Mouse (Mus musculus) liver, adult (tissue): ENCODE data around the gene Efna5.

ENCODE experiments used
- GATA4 ChIP-seq: IDR thresholded peaks from 2 replicates; pipeline ENCODE4 v1.6.1; 2014; ENCODE audit warnings: mild to moderate bottlenecking, low read length; ENCODE audit not compliant: insufficient replicate concordance

Gene Efna5

GRCm38 (mm10) chr17:62608145-62608544, 273.0 kb downstream of the Efna5 start:
- TF ChIP-seq GATA4, result no peak

DNA sequence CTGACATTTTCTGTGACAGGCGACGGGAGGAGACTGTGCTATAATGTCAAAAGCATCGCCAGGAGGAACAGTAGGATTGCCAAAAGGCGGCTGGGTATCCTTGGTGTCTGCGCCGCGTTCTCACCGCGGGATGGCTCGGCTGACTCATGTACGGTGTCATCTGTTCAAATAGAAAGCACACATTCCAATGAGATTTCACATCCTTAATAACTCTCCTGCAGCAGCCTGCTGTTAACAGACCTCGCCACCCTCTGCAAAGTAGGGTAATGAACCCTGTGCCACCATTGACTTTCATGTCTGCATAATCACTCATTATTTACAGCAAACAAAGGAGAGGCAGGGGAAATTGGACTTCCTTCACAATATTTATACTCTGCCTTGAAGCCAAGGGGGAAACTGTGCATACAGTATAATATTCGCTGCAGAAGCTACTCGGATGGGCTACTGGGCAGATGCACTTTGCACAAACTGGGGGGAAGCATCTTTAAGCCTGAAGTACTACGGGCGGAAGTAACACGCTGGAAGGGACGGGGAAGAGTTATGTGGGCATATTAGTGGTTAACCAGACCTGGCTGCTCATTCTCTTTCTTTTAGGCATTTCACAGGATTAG, 273.7 kb downstream of the Efna5 start:
- TF ChIP-seq GATA4, result no peak

GRCm38 (mm10) chr17:62606681-62607080, 274.4 kb downstream of the Efna5 start:
- no peak for TF ChIP-seq GATA4

DNA sequence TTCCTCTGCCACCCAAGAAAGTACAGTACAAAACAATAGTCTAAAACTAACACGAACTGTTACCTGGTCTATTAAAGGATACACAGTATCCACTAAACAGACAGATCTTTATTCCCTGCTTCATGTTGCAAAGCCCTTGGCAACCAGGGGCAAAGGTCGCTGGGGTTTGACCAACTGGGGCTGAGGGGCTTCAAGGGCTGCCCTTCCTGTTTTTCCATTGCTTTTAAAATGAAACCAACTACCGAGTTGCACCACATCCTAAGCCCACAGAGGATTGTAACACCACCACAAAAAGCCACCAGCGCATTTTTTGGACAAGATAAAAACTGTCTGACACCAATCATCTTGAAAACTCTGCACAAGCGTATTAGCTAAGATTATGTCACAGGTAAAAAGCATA, 276.8 kb downstream of the Efna5 start:
- no peak for TF ChIP-seq GATA4

DNA sequence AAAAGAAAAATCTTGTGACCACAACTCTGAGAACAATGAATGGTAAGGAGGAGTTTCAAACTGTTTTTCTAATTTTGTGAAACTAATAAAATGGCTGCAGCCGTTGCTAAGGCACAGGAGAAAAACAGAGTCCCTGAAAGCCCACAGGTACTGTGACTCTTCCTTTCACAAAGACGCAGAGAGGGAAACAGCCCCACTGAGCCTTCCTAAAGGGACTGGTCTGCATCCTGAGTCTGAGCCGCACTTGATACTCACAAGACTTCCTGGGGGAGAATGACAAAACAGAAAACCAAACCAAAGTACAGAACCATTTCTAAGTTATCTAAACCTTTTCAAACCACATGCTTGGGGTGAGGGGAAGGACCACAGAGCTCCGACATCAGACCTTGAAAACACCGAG, 277.5 kb downstream of the Efna5 start:
- TF ChIP-seq GATA4, result no peak

DNA sequence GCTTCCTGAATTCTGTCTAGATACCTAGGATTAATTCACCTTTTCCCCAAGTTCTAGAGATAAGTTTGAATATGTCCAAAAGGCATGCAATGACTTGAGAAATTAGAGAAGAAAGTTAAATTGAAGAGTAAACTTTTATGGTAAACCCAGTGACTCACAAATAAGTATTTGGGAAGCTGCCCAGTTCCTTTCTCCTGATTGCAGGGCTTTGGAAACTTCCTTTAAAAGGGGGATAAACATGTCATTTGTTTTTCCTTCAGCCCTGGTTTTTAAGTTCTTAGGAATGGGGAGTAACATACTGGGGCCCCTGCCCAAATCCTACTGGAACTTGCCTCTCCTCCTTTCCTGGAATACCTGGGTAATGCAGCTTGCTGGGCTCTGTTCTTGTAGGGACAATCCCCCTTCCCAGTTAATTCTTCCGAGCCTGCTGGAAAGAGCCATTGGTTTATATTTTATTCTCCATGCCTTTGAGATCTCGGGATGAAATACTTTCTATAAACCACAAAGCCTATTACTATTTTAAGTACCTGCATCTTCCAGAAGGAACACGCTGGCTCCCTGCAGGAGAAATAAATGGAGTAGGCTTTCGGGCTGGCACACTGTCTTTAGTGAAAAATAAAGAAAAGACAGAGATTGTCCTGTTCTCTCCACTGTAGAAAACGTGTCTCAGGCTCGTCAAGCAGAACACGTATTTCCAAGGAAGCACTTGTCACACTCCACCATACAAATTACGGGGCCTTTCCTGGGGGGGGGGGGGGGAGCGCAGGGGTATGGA, 282.2 kb downstream of the Efna5 start:
- no peak for TF ChIP-seq GATA4

DNA sequence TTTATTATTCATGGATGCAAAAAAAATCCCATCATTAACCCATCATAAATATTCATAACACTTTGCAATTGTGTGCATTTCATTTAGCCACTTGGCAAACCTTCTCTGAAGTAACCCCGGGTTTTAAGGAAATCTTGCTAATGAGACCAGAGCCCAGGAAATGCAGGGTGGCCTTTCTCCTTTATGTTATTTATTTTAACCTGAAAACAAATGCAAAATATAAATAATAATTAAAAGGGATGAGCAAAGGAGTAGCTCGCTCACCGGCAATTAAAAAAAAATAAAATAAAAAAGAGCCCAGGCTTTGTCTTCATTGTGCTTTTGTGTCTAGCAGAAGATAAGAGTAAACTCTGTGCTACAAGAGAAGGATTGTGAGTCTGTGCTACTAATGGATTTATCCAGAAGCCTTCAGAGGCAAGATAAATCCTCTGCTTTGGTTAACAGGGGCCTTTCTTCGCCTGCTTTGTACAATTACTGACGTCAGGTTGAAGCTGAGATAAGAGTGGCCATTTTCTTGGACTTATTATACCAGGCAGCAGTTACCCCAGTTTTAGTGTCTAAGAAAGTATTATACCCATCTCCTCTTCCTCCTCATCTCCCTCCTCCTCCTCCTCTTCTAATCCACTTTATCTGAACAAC, 288.6 kb downstream of the Efna5 start:
- TF ChIP-seq GATA4, result no peak

DNA sequence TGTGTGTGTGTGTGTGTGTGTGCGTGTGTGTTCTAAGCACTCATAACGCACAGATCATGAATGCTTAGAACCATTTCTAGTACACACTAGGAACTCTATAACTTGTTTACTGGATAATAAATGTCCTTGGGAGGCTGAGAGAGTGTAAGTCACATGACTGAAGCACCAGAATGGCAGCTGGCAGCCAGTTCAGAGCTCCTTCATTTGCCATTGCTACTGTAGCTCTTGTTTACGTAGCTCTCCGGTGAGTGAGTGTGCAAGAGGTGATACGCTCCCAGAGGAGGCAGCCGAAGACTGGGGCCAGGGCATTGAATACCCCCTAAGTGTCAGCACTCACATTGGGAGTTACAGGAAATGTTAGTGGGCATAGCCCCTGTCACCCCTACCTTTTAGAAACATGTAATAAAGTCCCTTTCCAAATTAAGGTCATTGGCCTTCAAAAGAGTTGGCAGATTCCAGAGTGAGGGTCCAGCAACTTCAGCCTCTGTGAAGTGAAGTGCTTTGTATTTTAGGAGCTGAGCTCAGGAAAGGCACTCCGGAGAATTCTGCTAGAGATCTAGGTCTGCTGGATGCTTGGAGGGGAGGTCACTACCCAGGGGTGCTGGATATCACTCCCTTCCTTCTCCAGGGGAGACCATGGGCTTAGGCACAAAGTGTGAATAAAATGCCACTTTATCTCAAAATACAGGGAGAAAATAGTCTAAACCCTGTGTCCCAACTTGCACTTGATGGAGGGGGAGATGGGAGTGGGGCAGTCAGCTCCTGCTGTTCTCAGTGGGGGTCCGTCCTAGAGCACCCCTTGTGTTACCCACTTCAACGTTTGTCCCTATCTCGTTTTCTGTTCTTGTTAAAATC, 289.3 kb downstream of the Efna5 start:
- TF ChIP-seq GATA4, result no peak

- TF ChIP-seq GATA4, result no peak
Measured at GRCm38 (mm10) chr17:62590685-62591460, 290.2 kb downstream of the Efna5 start.

GRCm38 (mm10) chr17:62580127-62580526, 301.0 kb downstream of the Efna5 start:
- TF ChIP-seq GATA4, result no peak

DNA sequence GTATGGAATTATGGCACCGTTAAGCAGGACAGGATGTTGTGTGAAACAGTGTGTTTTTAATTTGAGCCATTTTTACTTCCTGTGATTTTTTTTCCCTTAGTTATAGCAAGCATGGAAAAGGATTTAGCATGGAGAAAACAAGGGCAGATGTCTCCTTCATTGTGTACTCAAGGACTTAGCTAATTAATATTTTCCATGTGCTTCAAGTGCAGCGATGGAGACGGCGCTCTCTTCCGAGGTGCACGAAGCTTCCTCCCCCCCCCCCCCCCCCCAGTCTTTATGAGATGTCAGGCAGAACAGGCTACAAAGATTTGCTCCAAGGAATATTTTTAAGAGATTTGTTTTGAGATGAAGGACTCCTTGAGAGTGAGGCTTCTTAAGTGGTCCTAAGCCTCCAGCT, 301.5 kb downstream of the Efna5 start:
- no peak for TF ChIP-seq GATA4

- no peak for TF ChIP-seq GATA4
Measured at GRCm38 (mm10) chr17:62574499-62575265, 306.4 kb downstream of the Efna5 start.

GRCm38 (mm10) chr17:62570101-62570500, 311.0 kb downstream of the Efna5 start:
- no peak for TF ChIP-seq GATA4

GRCm38 (mm10) chr17:62568019-62568418, 313.1 kb downstream of the Efna5 start:
- TF ChIP-seq GATA4, result no peak
